Mouse (Mus musculus) forebrain, embryonic 14.5 days (tissue): ENCODE measurements at regions not wholly inside any gene's neighbourhood (a gene's known extent, or its start where the extent isn't known, plus 50 kb on each side); places are given as distances from the start of the nearest gene placed in this dataset.
"Not testable (repeated sequence)": the region's sequence is repeated elsewhere in the genome, so short reads cannot be mapped to it uniquely, and the experiment has no call there.

Experiments used
- ATAC-seq: fragments of 200-750 bp; cut with Nextera tagmentation; 2 replicates; pipeline ENCODE4 v1.8.0; 2017; ENCODE audit warnings: mild to moderate bottlenecking, moderate library complexity
- DNase-seq: peaks from one replicate; pipeline ENCODE4 v3.0.0-alpha.2; 2015; ENCODE audit warnings: low spot score
- H3K27ac ChIP-seq: fragments of 300-500 bp; sonication (generic); 2 replicates; pipeline ENCODE4 v1.5.1; 2014; ENCODE audit warnings: low read depth, mild to moderate bottlenecking, control low read depth, low read length, moderate library complexity
- H3K27me3 ChIP-seq: fragments of 300-500 bp; sonication (generic); replicated peaks from 2 replicates; pipeline ENCODE4 v1.6.1; 2014; ENCODE audit warnings: low read length, control low read depth, mixed read lengths; ENCODE audit not compliant: control insufficient read depth, insufficient read depth
- H3K36me3 ChIP-seq: fragments of 300-500 bp; sonication (generic); 2 replicates; pipeline ENCODE4 v1.6.1; 2014; ENCODE audit warnings: low read length, control low read depth; ENCODE audit not compliant: control insufficient read depth, insufficient read depth
- H3K4me1 ChIP-seq: fragments of 300-500 bp; sonication (generic); 2 replicates; pipeline ENCODE4 v1.6.1; 2014; ENCODE audit warnings: antibody characterized with exemption, low read length, control low read depth; ENCODE audit not compliant: control insufficient read depth, insufficient read depth
- H3K4me2 ChIP-seq: fragments of 300-500 bp; sonication (generic); 2 replicates; pipeline ENCODE4 v1.6.1; 2014; ENCODE audit warnings: mild to moderate bottlenecking, control low read depth, low read length
- H3K4me3 ChIP-seq: fragments of 300-500 bp; sonication (generic); 2 replicates; pipeline ENCODE4 v1.5.1; 2014; ENCODE audit warnings: low read depth, low read length, control low read depth
- H3K9ac ChIP-seq: fragments of 300-500 bp; sonication (generic); 2 replicates; pipeline ENCODE4 v1.6.1; 2014; ENCODE audit warnings: mild to moderate bottlenecking, low read length, control low read depth, moderate library complexity
- H3K9me3 ChIP-seq: fragments of 300-500 bp; sonication (generic); replicated peaks from 2 replicates; pipeline ENCODE4 v1.6.1; 2016; ENCODE audit warnings: low read length, control low read depth, mixed read lengths; ENCODE audit not compliant: control insufficient read depth
- WGBS: fragments of 180-500 bp; shearing (Covaris S2); extraction: QIAGEN DNeasy Blood & Tissue Kit; methylation state at CpG from one replicate; pipeline ENCODE4 v1.1.7; 2014; 5-methylcytosine and 5-hydroxymethylcytosine counted together

DNA sequence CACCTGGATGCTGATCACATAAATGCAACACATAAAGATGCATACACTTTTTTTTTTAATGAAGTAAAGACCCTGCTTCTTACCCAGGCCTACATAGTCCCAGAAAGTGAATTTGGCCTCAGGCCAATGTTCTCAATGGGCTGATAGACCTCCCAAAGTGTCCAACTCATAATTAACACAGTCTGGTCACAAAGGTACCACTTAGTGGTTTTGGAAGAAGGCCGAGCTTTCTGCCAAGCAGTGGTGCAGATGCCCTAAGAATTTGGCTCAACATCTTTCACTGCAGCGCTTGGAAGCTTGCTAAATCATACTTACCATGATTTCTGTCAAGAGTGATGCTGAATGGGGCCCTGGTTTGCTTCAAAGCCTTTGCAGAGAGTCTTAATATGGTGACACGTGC is 706.4 kb upstream of the Rag2 start:
- Histone ChIP-seq H3K9me3 (no peaks in the 10 kb centered on the region), H3K4me1 (no peaks in the 10 kb centered on the region), H3K27ac (no peak overlapping the region), H3K4me3 (no peak overlapping the region), H3K27me3 (no peaks in the 10 kb centered on the region), H3K4me2 (no peak overlapping the region), H3K9ac (no peak overlapping the region), H3K36me3 (no peaks in the 10 kb centered on the region)
- ATAC-seq (peak; percentile 86), DNase-seq (peak; percentile 73)
- WGBS: 40% methylated on average over 3 of the region's 3 CpGs

- Histone ChIP-seq H3K36me3 (no peaks in the 10 kb centered on the region), H3K27me3 (no peaks in the 10 kb centered on the region), H3K9me3 (no peaks in the 10 kb centered on the region)
Measured at GRCm38 (mm10) chr2:100919537-100920212, 704.8 kb upstream of the Rag2 start.

DNA sequence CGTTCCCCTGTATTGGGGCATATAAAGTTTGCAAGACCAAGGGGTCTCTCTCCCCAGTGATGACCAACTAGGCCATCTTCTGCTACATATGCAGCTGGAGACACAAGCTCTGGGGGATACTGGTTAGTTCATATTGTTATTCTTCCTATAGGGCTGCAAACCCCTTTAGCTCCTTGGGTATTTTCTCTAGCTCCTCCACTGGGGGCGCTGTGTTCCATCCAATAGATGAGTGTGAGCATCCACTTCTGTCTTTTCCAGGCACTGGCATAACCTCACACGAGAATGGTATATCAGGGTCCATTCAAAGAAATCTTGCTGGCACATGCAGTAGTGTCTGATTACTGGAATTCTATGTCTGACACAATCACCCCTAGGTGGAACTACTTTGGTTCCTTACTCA is 675.9 kb upstream of the Rag2 start:
- H3K27ac ChIP-seq, H3K36me3 ChIP-seq, H3K4me1 ChIP-seq, DNase-seq, H3K27me3 ChIP-seq, ATAC-seq, H3K4me2 ChIP-seq, H3K9me3 ChIP-seq, H3K4me3 ChIP-seq, H3K9ac ChIP-seq: not testable (repeated sequence)
- WGBS: 47% methylated on average over 3 of the region's 3 CpGs

More at GRCm38 (mm10) chr2:100919537-100920212, 704.8 kb upstream of the Rag2 start:
- H3K27ac ChIP-seq: no peak overlapping the region
- no peak overlapping the region for H3K4me3 ChIP-seq
- no peak overlapping the region for H3K4me2 ChIP-seq
- DNase-seq (no peak), ATAC-seq (no peak)
- no peaks in the 10 kb centered on the region for H3K4me1 ChIP-seq
- WGBS: 88% methylated on average over 1 of the region's 1 CpGs
- H3K9ac ChIP-seq: no peak overlapping the region

- no peak for ATAC-seq
- H3K36me3 ChIP-seq: no peaks in the 10 kb centered on the region
- 100% methylated on average over 1 of the region's 1 CpGs for WGBS
- no peaks in the 10 kb centered on the region for H3K27me3 ChIP-seq
- no peak overlapping the region for H3K4me3 ChIP-seq
- H3K27ac ChIP-seq: no peak overlapping the region
- H3K4me1 ChIP-seq: no peaks in the 10 kb centered on the region
- H3K9me3 ChIP-seq: no peaks in the 10 kb centered on the region
- no peak overlapping the region for H3K9ac ChIP-seq
- DNase-seq: no peak
- H3K4me2 ChIP-seq: no peak overlapping the region
Measured at GRCm38 (mm10) chr2:100959412-100959811, 665.1 kb upstream of the Rag2 start.

GRCm38 (mm10) chr2:100964584-100964983 is 659.9 kb upstream of the Rag2 start:
- Histone ChIP-seq H3K4me2 (no peak overlapping the region), H3K27ac (no peak overlapping the region), H3K36me3 (no peaks in the 10 kb centered on the region), H3K9ac (no peak overlapping the region), H3K4me3 (no peak overlapping the region), H3K27me3 (no peaks in the 10 kb centered on the region), H3K4me1 (no peaks in the 10 kb centered on the region), H3K9me3 (no peaks in the 10 kb centered on the region)
- 92% methylated on average over 2 of the region's 2 CpGs for WGBS
- ATAC-seq: no peak
- no peak for DNase-seq

- no peak overlapping the region for H3K4me3 ChIP-seq
- no peaks in the 10 kb centered on the region for H3K4me1 ChIP-seq
- DNase-seq (no peak), ATAC-seq (no peak)
- no peak overlapping the region for H3K4me2 ChIP-seq
- no peaks in the 10 kb centered on the region for H3K27me3 ChIP-seq
- no peaks in the 10 kb centered on the region for H3K36me3 ChIP-seq
- no peaks in the 10 kb centered on the region for H3K9me3 ChIP-seq
- no peak overlapping the region for H3K9ac ChIP-seq
- no peak overlapping the region for H3K27ac ChIP-seq
Measured at GRCm38 (mm10) chr2:100977202-100977601, 647.3 kb upstream of the Rag2 start.

DNA sequence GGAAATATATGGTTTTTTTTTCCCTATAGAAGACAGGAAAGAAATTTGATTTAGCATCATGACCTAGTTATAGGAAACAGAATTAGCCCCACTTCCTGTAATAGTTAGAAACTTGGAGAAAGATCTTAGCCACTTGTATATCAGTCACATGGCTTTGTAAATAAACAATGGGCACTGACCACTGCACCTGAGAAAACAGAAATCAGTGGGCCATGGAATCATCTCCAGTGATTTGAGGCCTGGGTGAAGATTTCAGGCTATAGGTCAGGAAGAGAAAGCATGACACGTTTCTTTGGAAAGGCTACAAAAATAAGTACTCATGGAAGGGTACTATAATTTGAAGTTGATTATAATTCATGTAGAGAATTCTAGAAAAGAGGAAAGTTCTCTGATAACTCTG is 642.2 kb upstream of the Rag2 start:
- ATAC-seq: no peak
- 72% methylated on average over 1 of the region's 1 CpGs for WGBS

DNA sequence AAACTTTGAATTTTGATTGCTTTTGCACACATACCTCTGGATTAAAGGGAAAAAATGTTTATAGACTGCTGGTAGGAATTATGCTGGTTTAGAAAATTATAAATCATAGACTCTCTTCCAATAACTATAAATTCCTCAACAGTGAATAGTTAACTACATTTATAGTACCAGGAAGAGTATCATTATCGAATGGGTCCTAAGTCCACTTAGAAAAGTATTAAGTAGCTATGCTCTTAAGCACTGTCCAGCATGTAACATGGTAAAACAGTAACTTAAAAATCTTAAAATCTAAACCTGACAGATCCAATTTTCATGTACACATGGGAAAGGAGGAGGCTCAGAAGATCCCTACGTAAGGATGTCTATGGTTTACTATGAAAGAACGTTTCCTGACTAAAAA is 609.2 kb upstream of the Rag2 start:
- 91% methylated on average over 3 of the region's 3 CpGs for WGBS
- no peaks in the 10 kb centered on the region for H3K4me1 ChIP-seq
- H3K36me3 ChIP-seq: no peaks in the 10 kb centered on the region
- no peaks in the 10 kb centered on the region for H3K9me3 ChIP-seq
- DNase-seq (no peak), ATAC-seq (no peak)
- no peak overlapping the region for H3K9ac ChIP-seq
- H3K4me2 ChIP-seq: no peak overlapping the region
- no peak overlapping the region for H3K27ac ChIP-seq
- no peak overlapping the region for H3K4me3 ChIP-seq
- no peaks in the 10 kb centered on the region for H3K27me3 ChIP-seq

More for the DNA sequence above, 642.2 kb upstream of the Rag2 start:
- Histone ChIP-seq H3K27ac (no peak overlapping the region), H3K36me3 (no peaks in the 10 kb centered on the region), H3K9me3 (no peaks in the 10 kb centered on the region), H3K4me1 (no peaks in the 10 kb centered on the region), H3K4me2 (no peak overlapping the region), H3K9ac (no peak overlapping the region), H3K27me3 (no peaks in the 10 kb centered on the region), H3K4me3 (no peak overlapping the region)
- DNase-seq: no peak

DNA sequence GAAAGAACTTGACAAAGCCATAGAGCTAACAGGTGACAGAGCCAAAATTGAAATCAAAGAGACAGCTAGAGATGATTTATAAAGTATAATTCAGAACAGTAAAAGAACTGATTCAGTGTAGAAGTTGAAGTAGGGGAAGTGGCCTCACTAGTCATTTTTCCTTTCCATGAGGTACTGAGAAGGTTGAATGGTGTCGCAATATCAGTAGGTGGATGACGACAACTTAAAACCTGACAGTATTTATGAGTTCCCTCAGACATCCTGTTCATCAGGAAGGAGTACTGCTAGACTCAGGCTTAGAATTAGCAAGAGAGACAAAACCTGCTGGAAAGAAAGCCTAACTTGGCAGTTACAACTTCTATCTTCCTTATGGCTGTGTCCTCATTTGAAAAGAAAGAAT is 605.1 kb upstream of the Rag2 start:
- Histone ChIP-seq H3K27me3 (no peaks in the 10 kb centered on the region), H3K9ac (no peak overlapping the region), H3K4me3 (no peak overlapping the region), H3K4me1 (no peaks in the 10 kb centered on the region), H3K36me3 (no peaks in the 10 kb centered on the region), H3K4me2 (no peak overlapping the region), H3K9me3 (no peaks in the 10 kb centered on the region), H3K27ac (no peak overlapping the region)
- 92% methylated on average over 2 of the region's 2 CpGs for WGBS
- ATAC-seq (no peak), DNase-seq (no peak)
